Mouse (Mus musculus) granulocyte monocyte progenitor cell, adult 5-6 weeks (primary cell): ENCODE measurements around the gene Sox9. TPM values are rescaled to one million over a fixed set of nuclear protein-coding genes. Genes with fewer than 3 reads are reported as not detected.

ENCODE experiments used
- ATAC-seq: replicated peaks from 2 replicates; pipeline ENCODE4 v1.8.0; 2016; ENCODE audit warnings: mild to moderate bottlenecking, moderate TSS enrichment, inconsistent platforms; ENCODE audit not compliant: poor library complexity, severe bottlenecking
- total RNA-seq, 2 experiments: library from RNA; stranded (forward) in 1 of 2; stranded (reverse) in 1 of 2; fragments of 200-712, 200-1000 nt in 1 of 2; fragments of >200 nt in 1 of 2; fragmentation: Nextera tagmentation in 1 of 2; gene quantifications; 2 replicates each; pipeline ENCODE4 v1.2.3; 2014 to 2017

The Sox9 gene
- total RNA-seq, 2 experiments from 2014 or later = not detected

GRCm38 (mm10) chr11:112796379-112796778 lies 14.4 kb downstream of the Sox9 start:
- no peak for ATAC-seq

GRCm38 (mm10) chr11:112798831-112799382 lies 16.9 kb downstream of the Sox9 start:
- ATAC-seq = no peak

GRCm38 (mm10) chr11:112801189-112801818 lies 19.3 kb downstream of the Sox9 start:
- ATAC-seq = no peak

- ATAC-seq = no peak
Measured at GRCm38 (mm10) chr11:112807838-112808506, 25.9 kb downstream of the Sox9 start.

GRCm38 (mm10) chr11:112810447-112811151 lies 28.6 kb downstream of the Sox9 start:
- no peak for ATAC-seq

- no peak for ATAC-seq
Measured at GRCm38 (mm10) chr11:112811152-112811871, 29.3 kb downstream of the Sox9 start.

GRCm38 (mm10) chr11:112817829-112818650 lies 36.0 kb downstream of the Sox9 start:
- no peak for ATAC-seq

GRCm38 (mm10) chr11:112818651-112819270 lies 36.7 kb downstream of the Sox9 start:
- ATAC-seq = no peak

GRCm38 (mm10) chr11:112821536-112821935 lies 39.5 kb downstream of the Sox9 start:
- ATAC-seq = no peak

- no peak for ATAC-seq
Measured at GRCm38 (mm10) chr11:112824146-112824545, 42.1 kb downstream of the Sox9 start.

GRCm38 (mm10) chr11:112826193-112827043 lies 44.4 kb downstream of the Sox9 start:
- ATAC-seq = no peak

GRCm38 (mm10) chr11:112827044-112827347 lies 45.0 kb downstream of the Sox9 start:
- ATAC-seq = no peak

- no peak for ATAC-seq
Measured at GRCm38 (mm10) chr11:112828553-112829287, 46.7 kb downstream of the Sox9 start.

GRCm38 (mm10) chr11:112834245-112835005 lies 52.4 kb downstream of the Sox9 start:
- ATAC-seq = no peak

- ATAC-seq = no peak
Measured at GRCm38 (mm10) chr11:112835468-112836092, 53.6 kb downstream of the Sox9 start.
